Mouse (Mus musculus) heart, postnatal 10 days (tissue): ENCODE data around the gene Por. TPM values are rescaled to one million over a fixed set of nuclear protein-coding genes. Genes with fewer than 3 reads are reported as not detected.
A peak's percentile ranks its signal among the peaks of the same experiment; 100 is the strongest.

Experiments
- DNase-seq, 2 experiments: peaks; one replicate each; pipeline ENCODE4 v3.0.0; 2021
- intact Hi-C: fragments of 180-260 bp; cut with DNase I; formaldehyde crosslinking; loops from one replicate; pipeline ENCODE4 v1.15.1; 2025
- microRNA-seq, 2 experiments: library from miRNA; unstranded; fragments of <30 nt; microRNA quantifications; one replicate each; pipeline ENCODE4 v1.2.0; 2022
- total RNA-seq, 2 experiments: library from RNA; stranded (reverse); gene quantifications; 2 replicates each; pipeline ENCODE4 v1.2.3; 2021

The Por gene
- total RNA-seq, 2 experiments from 2014 or later: 62.8 to 72.0 TPM

DNA sequence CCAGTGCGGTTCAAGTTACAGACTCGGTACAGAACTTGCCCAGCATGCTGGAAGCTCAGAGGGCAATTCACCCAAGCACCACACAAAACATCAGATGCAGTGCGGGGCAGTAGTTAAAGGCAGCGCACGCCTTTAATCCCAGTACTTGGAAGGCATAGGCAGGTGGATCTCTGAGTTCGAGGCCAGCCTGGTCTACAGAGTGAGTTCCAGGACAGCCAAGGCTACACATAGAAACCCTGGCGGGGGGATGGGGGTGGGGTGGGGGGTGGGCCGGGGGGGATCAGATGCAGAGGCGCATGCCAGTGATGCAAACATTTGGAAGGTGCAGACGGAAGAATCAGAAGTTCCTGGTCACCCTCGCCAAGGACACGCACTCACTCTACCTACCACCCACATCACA, 74.9 kb downstream of the Por start:
- intact Hi-C loops: loop anchor here (1.0 to 5.0 kb wide), 3 partner anchors 34 to 112 kb away; partner anchors contain the start of genes Mdh2, Rhbdd2 and Styxl1
- no peak for DNase-seq

DNA sequence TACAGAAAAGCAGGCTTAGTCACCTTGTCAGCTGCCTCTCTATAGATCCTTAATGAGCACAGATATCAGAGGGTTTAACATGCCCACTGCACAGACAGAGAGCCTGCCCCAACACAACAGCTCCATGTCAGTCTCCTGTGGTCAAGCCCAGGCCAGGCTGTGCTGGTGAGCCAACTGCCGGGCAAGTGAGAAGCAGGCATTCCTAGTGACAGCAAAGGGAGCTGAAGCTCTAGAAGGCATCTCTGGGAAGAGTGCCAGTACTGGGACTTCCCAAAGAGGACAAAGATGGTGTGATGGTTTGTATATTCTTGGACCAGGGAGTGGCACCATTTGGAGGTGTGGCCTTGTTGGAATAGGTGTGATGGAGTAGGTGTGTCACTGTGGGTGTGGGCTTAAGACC, 81.2 kb downstream of the Por start:
- intact Hi-C loops: no loop called here
- DNase-seq: no peak

DNA sequence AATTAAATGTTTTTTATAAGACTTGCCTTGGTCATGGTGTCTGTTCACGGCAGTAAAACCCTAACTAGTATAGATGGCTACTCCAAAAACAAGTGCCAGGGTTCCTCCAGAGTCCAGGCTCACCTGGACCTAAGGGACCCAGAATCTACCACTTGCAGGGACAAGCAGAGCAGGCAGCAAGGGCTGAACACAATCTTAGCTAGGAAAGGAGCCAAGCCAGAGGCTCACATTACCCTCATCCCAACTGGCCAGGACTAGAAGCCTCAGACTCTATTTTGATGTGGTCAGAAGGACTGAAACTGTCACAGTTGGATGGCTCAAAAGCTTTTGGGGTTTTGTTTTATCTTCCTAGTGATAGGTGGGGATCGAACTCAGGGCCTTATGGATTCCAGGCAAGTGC, 81.8 kb downstream of the Por start:
- intact Hi-C loops: no loop called here
- no peak for DNase-seq

DNA sequence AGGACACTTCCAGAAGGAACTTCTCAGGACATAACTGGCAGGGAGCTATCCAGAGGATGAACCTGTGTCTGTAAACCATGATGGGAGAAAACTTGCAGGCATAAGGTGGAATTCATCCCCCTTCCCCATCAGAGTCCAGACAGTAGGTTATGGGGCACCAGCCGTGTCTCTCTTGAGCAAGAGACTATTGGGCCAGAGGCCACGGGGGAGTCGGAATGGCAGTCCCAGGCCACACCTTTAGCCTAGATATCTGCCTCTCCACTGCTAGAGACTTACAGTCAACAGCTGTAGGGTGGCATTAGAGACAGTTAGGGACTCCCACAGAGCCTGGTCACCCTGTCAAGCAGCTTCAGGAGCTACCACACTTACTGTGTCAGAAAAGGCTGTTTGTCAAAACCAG, 92.0 kb downstream of the Por start:
- DNase-seq: no peak
- intact Hi-C loops: loop anchor here (2.0 to 5.0 kb wide), 2 partner anchors 131 to 360 kb away; no protein-coding TSS in a partner anchor

- intact Hi-C loops: loop anchor here (1.0 to 5.0 kb wide), 3 partner anchors 133 to 361 kb away; no protein-coding TSS in a partner anchor
- DNase-seq: peak; percentile 78 to 89
Observed at GRCm38 (mm10) chr5:135763526-135763925, 93.7 kb downstream of the Por start.

DNA sequence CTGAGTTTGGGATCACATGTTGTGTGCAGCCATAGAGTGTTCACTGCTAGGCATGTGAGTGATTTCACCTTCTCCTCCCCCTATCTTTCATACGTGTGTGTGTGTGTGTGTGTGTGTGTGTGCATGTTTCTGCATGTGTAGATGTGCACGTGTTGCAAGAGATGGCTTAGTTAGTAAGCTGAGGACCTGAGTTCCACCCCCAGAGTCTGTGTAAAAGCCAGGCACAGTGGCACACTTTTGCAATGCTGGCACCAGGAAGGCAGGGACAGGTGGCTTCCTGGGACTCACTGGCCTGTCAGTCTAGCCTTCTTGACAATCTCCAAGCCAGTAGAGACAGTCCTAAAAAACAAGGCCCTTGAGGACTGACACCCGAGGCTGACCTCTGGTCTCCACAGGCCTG, 95.1 kb downstream of the Por start:
- intact Hi-C loops: loop anchor here (5.0 kb wide), 1 partner anchor 363 kb away; no protein-coding TSS in a partner anchor
- DNase-seq: no peak

- intact Hi-C loops: no loop called here
- DNase-seq: no peak
Observed at GRCm38 (mm10) chr5:135772519-135772918, 102.7 kb downstream of the Por start.

DNA sequence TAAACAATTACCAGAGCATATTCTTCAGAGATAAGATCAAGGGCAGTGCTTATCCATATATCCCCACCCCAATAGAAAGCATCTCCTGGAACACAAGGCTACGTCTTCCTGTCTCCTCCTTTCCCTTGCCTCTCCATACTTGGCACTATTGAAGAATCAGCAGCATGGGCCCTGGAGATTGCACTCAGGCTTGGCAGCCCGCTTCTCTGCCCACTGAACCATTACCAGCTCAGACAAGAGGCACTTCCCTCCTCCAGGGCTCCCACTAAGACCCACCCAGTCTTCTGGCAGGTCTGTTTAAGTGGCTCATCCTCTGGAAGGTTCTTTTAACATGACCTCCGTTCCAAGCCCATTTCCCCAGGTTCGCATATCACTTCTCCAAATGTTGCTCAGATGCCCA, 106.7 kb downstream of the Por start:
- DNase-seq: no peak
- intact Hi-C loops: loop anchor here (5.0 kb wide), 1 partner anchor 379 kb away; no protein-coding TSS in a partner anchor

GRCm38 (mm10) chr5:135777796-135778470, 108.1 kb downstream of the Por start, which contains the start of gene Styxl1:
TSS of gene Styxl1 (minus strand) at chr5:135778385.
- intact Hi-C loops: loop anchor here (1.0 to 5.0 kb wide), 2 partner anchors 34 to 381 kb away; partner anchors contain the start of gene Tmem120a
- no peak for DNase-seq

GRCm38 (mm10) chr5:135778471-135779445, 108.9 kb downstream of the Por start, which contains the start of gene Mdh2:
TSS of gene Mdh2 (plus strand) at chr5:135778480.
- intact Hi-C loops: loop anchor here (1.0 to 5.0 kb wide), 2 partner anchors 34 to 381 kb away; partner anchors contain the start of gene Tmem120a
- DNase-seq: peak; percentile 100

DNA sequence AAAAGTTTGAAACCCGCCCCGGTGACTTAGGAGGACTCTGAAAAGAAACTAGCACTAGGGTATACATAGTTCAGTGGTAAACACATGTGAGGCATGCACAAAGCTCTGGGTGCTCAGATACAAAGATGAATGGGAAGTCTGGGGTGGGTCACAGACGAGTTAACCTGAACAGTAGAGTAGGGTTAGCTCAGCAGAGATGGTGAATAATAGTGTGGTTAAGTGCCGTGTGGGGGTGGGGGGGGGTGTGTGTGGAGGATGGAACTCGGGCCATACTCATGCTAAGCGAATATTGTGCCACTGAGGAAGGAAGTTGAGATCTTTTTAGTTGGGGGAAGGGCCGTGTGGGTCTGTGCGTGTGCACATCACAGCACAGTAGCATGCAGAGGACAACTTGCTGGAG, 110.5 kb downstream of the Por start:
- DNase-seq: no peak
- intact Hi-C loops: no loop called here

- no peak for DNase-seq
- intact Hi-C loops: no loop called here
Observed at GRCm38 (mm10) chr5:135782901-135783300, 113.1 kb downstream of the Por start.

Small RNAs within 50 kb of the gene (microRNA-seq; reads per million reads assigned to microRNA genes)
- gene Mir7034: 0 reads per million in 2 experiments

Other genes with a start within 250 kb of the Por start
- gene Hip1, start 124.9 kb upstream of the Por start, total RNA-seq: 10 to 100 TPM; 43.3 to 51.8 TPM
- not detected for gene Ccl26, start 106.5 kb upstream of the Por start, total RNA-seq
- gene Ccl24, start 97.0 kb upstream of the Por start, total RNA-seq: 1 to 10 TPM; 1.2 to 1.8 TPM
- gene Rhbdd2, start 37.4 kb upstream of the Por start, total RNA-seq: 10 to 100 TPM; 19.2 to 21.1 TPM
- 10 to 100 TPM; 10.0 to 17.4 TPM for gene Tmem120a, start 74.4 kb downstream of the Por start, total RNA-seq
- not detected for gene Styxl1, start 108.4 kb downstream of the Por start, total RNA-seq
- gene Mdh2, start 108.4 kb downstream of the Por start, total RNA-seq: 1,000 to 10,000 TPM; 1,661 to 1,664 TPM
- under 1 TPM; 0.24 to 0.25 TPM for gene Srrm3, start 136.9 kb downstream of the Por start, total RNA-seq
- 100 to 1,000 TPM; 304 to 329 TPM for gene Hspb1, start 217.9 kb downstream of the Por start, total RNA-seq